Mouse (Mus musculus) hindlimb bud, embryonic 11.5 days (tissue): ENCODE measurements around the gene Bphl.

ENCODE experiments used
- DNase-seq: peaks from one replicate; pipeline ENCODE4 v3.0.0-alpha.2; 2012; ENCODE audit warnings: low read depth, low spot score; ENCODE audit errors: extremely low spot score

Bphl gene

GRCm38 (mm10) chr13:34118816-34119215 is 81.4 kb downstream of the Bphl start:
- no peak for DNase-seq

GRCm38 (mm10) chr13:34119406-34119805 is 82.0 kb downstream of the Bphl start:
- DNase-seq = no peak

- DNase-seq = no peak
Measured at GRCm38 (mm10) chr13:34120536-34120935, 83.1 kb downstream of the Bphl start.
